Mouse (Mus musculus) layer of hippocampus, adult 18-20 months (tissue): Measurements from ENCODE around the gene Aes. TPM values are rescaled to one million over a fixed set of nuclear protein-coding genes. Genes with fewer than 3 reads are reported as not detected.

Source experiments
- DNase-seq, 2 experiments: peaks; one replicate each; pipeline ENCODE4 v3.0.0; 2022; ENCODE audit warnings: low spot score in 2 of 2
- total RNA-seq, 2 experiments: library from RNA; stranded (reverse); gene quantifications; 2 replicates each; pipeline ENCODE4 v1.2.3; 2021

Gene Aes
- total RNA-seq, 2 experiments from 2014 or later = 765 to 778 TPM

GRCm38 (mm10) chr10:81597137-81597950 is 38.1 kb downstream of the Aes start:
- DNase-seq = no peak

GRCm38 (mm10) chr10:81598342-81598741 is 39.1 kb downstream of the Aes start:
- no peak for DNase-seq

- no peak for DNase-seq
Measured at GRCm38 (mm10) chr10:81598871-81599270, 39.6 kb downstream of the Aes start.

GRCm38 (mm10) chr10:81599630-81600029 is 40.3 kb downstream of the Aes start:
- DNase-seq = no peak

GRCm38 (mm10) chr10:81600096-81600495 is 40.8 kb downstream of the Aes start:
- no peak for DNase-seq

- peak; percentile 88 to 95 for DNase-seq
Measured at GRCm38 (mm10) chr10:81600738-81601203, 41.5 kb downstream of the Aes start, which contains the start of gene Tle6. Gene Tle6 (minus strand): TSS chr10:81601073.

- DNase-seq = no peak
Measured at GRCm38 (mm10) chr10:81601396-81601905, 42.2 kb downstream of the Aes start.

- DNase-seq = peak in 1 of 2 experiments; percentile 52
Measured at GRCm38 (mm10) chr10:81602741-81603151, 43.5 kb downstream of the Aes start.

- DNase-seq = no peak
Measured at GRCm38 (mm10) chr10:81604019-81604967, 45.0 kb downstream of the Aes start.

GRCm38 (mm10) chr10:81604968-81605665 is 45.8 kb downstream of the Aes start:
- DNase-seq = peak; percentile 76 to 89

GRCm38 (mm10) chr10:81605666-81605973 is 46.3 kb downstream of the Aes start:
- DNase-seq = no peak

- peak; percentile 92 to 96 for DNase-seq
Measured at GRCm38 (mm10) chr10:81605974-81606751, 46.9 kb downstream of the Aes start, which contains the start of gene BC025920. Gene BC025920 (plus strand): TSS chr10:81606270.

- DNase-seq = no peak
Measured at GRCm38 (mm10) chr10:81608308-81608707, 49.0 kb downstream of the Aes start.

- DNase-seq = no peak
Measured at GRCm38 (mm10) chr10:81612779-81613178, 53.5 kb downstream of the Aes start.

- DNase-seq = peak; percentile 74 to 86
Measured at GRCm38 (mm10) chr10:81615486-81615885, 56.2 kb downstream of the Aes start.

Other genes with a start within 250 kb of the Aes start
- 10 to 100 TPM; 31.1 to 31.2 TPM for gene Cactin, start 238.4 kb upstream of the Aes start, total RNA-seq
- 1 to 10 TPM in 1 of 2 experiments, under 1 TPM in 1; 0.74 to 1.0 TPM for gene Tbxa2r, start 230.8 kb upstream of the Aes start, total RNA-seq
- gene Gipc3, start 216.2 kb upstream of the Aes start, total RNA-seq = 1 to 10 TPM; 1.8 TPM
- 10 to 100 TPM; 32.4 to 37.0 TPM for gene Hmg20b, start 209.0 kb upstream of the Aes start, total RNA-seq
- 10 to 100 TPM; 42.2 to 44.4 TPM for gene Mfsd12, start 202.0 kb upstream of the Aes start, total RNA-seq
- 1 to 10 TPM; 1.6 to 2.0 TPM for gene 4930404N11Rik, start 193.7 kb upstream of the Aes start, total RNA-seq
- gene Fzr1, start 181.0 kb upstream of the Aes start, total RNA-seq = 10 to 100 TPM; 70.8 to 72.5 TPM
- gene Dohh, start 175.1 kb upstream of the Aes start, total RNA-seq = 10 to 100 TPM; 82.0 to 82.9 TPM
- 1 to 10 TPM; 4.1 to 4.8 TPM for gene Gm48551, start 175.0 kb upstream of the Aes start, total RNA-seq
- 1 to 10 TPM; 4.2 to 6.9 TPM for gene Gm48552, start 170.5 kb upstream of the Aes start, total RNA-seq
- 1 to 10 TPM; 1.8 to 2.4 TPM for gene Smim24, start 166.4 kb upstream of the Aes start, total RNA-seq
- gene Nfic, start 103.9 kb upstream of the Aes start, total RNA-seq = 10 to 100 TPM; 54.2 to 54.7 TPM
- 100 to 1,000 TPM; 268 TPM for gene Celf5, start 76.8 kb upstream of the Aes start, total RNA-seq
- gene Ncln, start 63.1 kb upstream of the Aes start, total RNA-seq = 10 to 100 TPM; 77.5 to 87.4 TPM
- under 1 TPM; 0.53 to 0.94 TPM for gene S1pr4, start 59.4 kb upstream of the Aes start, total RNA-seq
- 1 to 10 TPM; 3.9 to 4.4 TPM for gene Gna15, start 35.3 kb upstream of the Aes start, total RNA-seq
- gene Gna11, start 14.3 kb upstream of the Aes start, total RNA-seq = 100 to 1,000 TPM; 124 to 126 TPM
- gene Tle2, start 15.1 kb downstream of the Aes start, total RNA-seq = 10 to 100 TPM; 31.6 to 31.8 TPM
- gene Tle6, start 41.6 kb downstream of the Aes start, total RNA-seq = 1 to 10 TPM; 2.6 to 4.1 TPM
- 1 to 10 TPM; 3.6 to 3.8 TPM for gene BC025920, start 46.8 kb downstream of the Aes start, total RNA-seq
- gene Sirt6, start 68.3 kb downstream of the Aes start, total RNA-seq = 10 to 100 TPM; 24.8 to 26.7 TPM
- gene Ankrd24, start 69.1 kb downstream of the Aes start, total RNA-seq = 10 to 100 TPM; 36.9 to 37.8 TPM
- 1 to 10 TPM; 3.5 to 3.8 TPM for gene Gm10778, start 89.6 kb downstream of the Aes start, total RNA-seq
- gene Zfp433, start 145.3 kb downstream of the Aes start, total RNA-seq = 10 to 100 TPM in 1 of 2 experiments, 1 to 10 TPM in 1; 8.9 to 10.9 TPM
- 10 to 100 TPM in 1 of 2 experiments, 1 to 10 TPM in 1; 9.2 to 10.1 TPM for gene Gm3055, start 211.7 kb downstream of the Aes start, total RNA-seq